Mouse (Mus musculus): ENCODE measurements at regions not wholly inside any gene's neighbourhood (a gene's known extent, or its start where the extent isn't known, plus 50 kb on each side); places are given as distances from the start of the nearest gene placed in this dataset.

DNA sequence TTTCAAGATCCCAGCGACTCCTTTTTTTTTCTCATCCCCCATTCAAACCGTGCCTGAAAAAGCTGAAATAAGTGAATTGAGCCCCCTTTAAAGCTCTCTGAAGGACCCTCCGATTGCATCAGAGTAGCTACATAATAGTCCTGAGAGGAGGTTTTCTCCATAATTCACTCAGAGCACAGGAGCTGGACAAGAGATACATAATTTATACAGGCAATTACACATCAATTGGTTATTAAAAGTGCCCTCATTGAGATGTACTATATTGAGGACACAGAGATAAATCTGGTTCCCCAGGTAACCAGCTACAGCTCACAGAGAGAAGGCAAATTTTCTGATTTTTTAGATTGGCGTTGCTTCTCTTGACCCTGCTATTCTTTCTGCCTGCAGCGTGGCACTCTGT, 636.1 kb upstream of the Kirrel3 start:
- H3K9ac ChIP-seq (ENCODE audit: low read depth, low read length): no peak overlapping the region
- no peaks in the 10 kb centered on the region for H3K36me3 ChIP-seq (ENCODE audit: control insufficient read depth, insufficient read depth, low read length)
- no peak overlapping the region for H3K27ac ChIP-seq (ENCODE audit: low read length)
- no peak overlapping the region for H3K4me2 ChIP-seq (ENCODE audit: low read depth, low read length)
- no peaks in the 10 kb centered on the region for H3K27me3 ChIP-seq (replicated peaks; ENCODE audit: control insufficient read depth, insufficient read depth, low read length)
- WGBS: 81% methylated on average over 5 of the region's 5 CpGs
- H3K4me3 ChIP-seq (ENCODE audit: low read length): no peak overlapping the region
- ATAC-seq: no peak
- no peaks in the 10 kb centered on the region for H3K4me1 ChIP-seq (ENCODE audit: control insufficient read depth, insufficient read depth, low read length)
- no peaks in the 10 kb centered on the region for H3K9me3 ChIP-seq (ENCODE audit: control insufficient read depth, low read length)

DNA sequence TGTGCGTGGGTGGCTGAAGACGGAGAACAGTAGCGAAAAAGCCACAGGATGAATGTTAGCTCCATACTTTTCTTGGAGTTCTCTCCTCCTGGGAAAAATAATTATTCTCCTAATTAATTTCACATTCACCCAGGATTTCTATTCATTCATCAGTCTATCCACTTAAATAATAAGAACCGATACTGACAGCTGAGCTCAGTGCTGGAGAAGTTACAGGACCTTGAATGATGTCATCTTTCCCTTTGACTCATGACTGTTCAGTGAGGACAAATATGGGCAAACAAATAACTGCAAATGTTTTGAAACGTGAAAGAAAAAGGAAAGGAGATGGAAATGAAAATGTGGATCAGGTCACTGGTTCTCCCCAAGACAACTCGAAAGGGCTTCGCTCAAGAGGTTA, 635.7 kb upstream of the Kirrel3 start:
- Histone ChIP-seq H3K4me3 (ENCODE audit: low read length) (no peak overlapping the region), H3K27ac (ENCODE audit: low read length) (no peak overlapping the region), H3K4me1 (ENCODE audit: control insufficient read depth, insufficient read depth, low read length) (no peaks in the 10 kb centered on the region), H3K27me3 (replicated peaks; ENCODE audit: control insufficient read depth, insufficient read depth, low read length) (no peaks in the 10 kb centered on the region), H3K36me3 (ENCODE audit: control insufficient read depth, insufficient read depth, low read length) (no peaks in the 10 kb centered on the region), H3K4me2 (ENCODE audit: low read depth, low read length) (no peak overlapping the region), H3K9me3 (ENCODE audit: control insufficient read depth, low read length) (no peaks in the 10 kb centered on the region), H3K9ac (ENCODE audit: low read depth, low read length) (no peak overlapping the region)
- WGBS: 74% methylated on average over 7 of the region's 7 CpGs
- ATAC-seq: no peak

DNA sequence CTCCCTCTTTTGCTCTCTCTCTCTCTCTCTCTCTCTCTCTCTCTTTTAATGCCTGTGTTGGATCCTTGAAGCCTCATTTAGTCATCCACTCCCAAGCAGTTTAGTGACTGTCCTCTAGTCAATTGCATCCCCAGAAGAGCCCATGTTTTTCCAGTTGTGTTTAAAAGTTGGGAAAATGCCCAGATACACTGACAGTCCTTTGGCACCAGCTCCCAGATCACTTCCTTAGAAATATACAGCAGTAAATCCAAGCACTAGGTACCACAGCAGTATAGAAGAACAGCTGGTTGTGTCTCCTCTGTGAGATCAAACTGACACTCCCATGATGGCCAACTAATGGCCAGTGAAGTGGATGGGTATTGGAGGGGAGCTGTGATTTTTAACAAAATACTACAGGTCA, 634.7 kb upstream of the Kirrel3 start:
- ATAC-seq: no peak
- Histone ChIP-seq H3K27me3 (replicated peaks; ENCODE audit: control insufficient read depth, insufficient read depth, low read length) (no peaks in the 10 kb centered on the region), H3K4me1 (ENCODE audit: control insufficient read depth, insufficient read depth, low read length) (no peaks in the 10 kb centered on the region), H3K4me2 (ENCODE audit: low read depth, low read length) (no peak overlapping the region), H3K4me3 (ENCODE audit: low read length) (no peak overlapping the region), H3K27ac (ENCODE audit: low read length) (no peak overlapping the region), H3K9me3 (ENCODE audit: control insufficient read depth, low read length) (no peaks in the 10 kb centered on the region), H3K9ac (ENCODE audit: low read depth, low read length) (no peak overlapping the region), H3K36me3 (ENCODE audit: control insufficient read depth, insufficient read depth, low read length) (no peaks in the 10 kb centered on the region)

DNA sequence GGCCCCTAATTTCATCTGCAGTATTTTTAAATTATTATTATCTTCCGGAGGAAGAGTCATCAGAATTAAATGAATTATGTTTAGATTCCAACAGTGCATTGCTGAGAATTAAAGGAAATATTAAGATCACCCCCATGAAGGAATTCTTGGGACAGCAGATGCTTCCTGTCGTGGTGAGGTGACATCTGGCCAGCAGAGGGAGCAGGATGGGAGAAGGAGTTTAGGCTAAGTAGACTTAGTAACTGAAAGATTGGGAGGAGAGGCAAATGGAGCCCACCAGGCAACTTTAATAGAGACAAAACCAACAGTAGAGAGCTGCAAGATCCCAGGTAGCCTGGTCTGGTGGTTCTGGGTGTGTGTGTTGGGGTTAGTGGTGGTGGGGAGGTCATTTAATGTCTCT, 629.5 kb upstream of the Kirrel3 start:
- H3K27me3 ChIP-seq (replicated peaks; ENCODE audit: control insufficient read depth, insufficient read depth, low read length): no peaks in the 10 kb centered on the region
- no peak overlapping the region for H3K27ac ChIP-seq (ENCODE audit: low read length)
- no peaks in the 10 kb centered on the region for H3K36me3 ChIP-seq (ENCODE audit: control insufficient read depth, insufficient read depth, low read length)
- ATAC-seq: no peak
- no peak overlapping the region for H3K9ac ChIP-seq (ENCODE audit: low read depth, low read length)
- no peak overlapping the region for H3K4me2 ChIP-seq (ENCODE audit: low read depth, low read length)
- WGBS: 33% methylated on average over 2 of the region's 2 CpGs
- no peaks in the 10 kb centered on the region for H3K9me3 ChIP-seq (ENCODE audit: control insufficient read depth, low read length)
- peaks cover 8% of the 10 kb centered on the region for H3K4me1 ChIP-seq (ENCODE audit: control insufficient read depth, insufficient read depth, low read length)
- H3K4me3 ChIP-seq (ENCODE audit: low read length): no peak overlapping the region

DNA sequence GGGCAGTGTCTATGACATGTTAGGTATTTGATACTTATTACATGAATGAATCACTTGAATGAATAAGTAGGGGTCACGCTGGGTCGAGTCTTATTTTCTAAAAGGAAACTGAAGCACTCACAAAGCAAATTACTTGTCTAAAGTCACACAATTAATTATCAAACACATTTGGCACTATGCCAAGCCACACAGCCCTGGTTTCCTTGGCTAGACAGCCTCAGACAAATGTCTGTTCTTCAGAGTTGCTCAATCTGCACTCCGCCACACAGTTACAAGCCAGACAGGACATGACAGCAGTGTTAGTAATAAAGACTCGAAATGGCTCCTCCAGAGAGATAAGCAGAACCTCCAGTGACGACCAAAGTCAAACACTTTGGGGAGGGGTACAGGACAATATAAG, 627.2 kb upstream of the Kirrel3 start:
- Histone ChIP-seq H3K27ac (ENCODE audit: low read length) (no peak overlapping the region), H3K9ac (ENCODE audit: low read depth, low read length) (no peak overlapping the region), H3K27me3 (replicated peaks; ENCODE audit: control insufficient read depth, insufficient read depth, low read length) (no peaks in the 10 kb centered on the region), H3K4me3 (ENCODE audit: low read length) (no peak overlapping the region), H3K4me1 (ENCODE audit: control insufficient read depth, insufficient read depth, low read length) (peaks cover 8% of the 10 kb centered on the region), H3K36me3 (ENCODE audit: control insufficient read depth, insufficient read depth, low read length) (no peaks in the 10 kb centered on the region), H3K4me2 (ENCODE audit: low read depth, low read length) (no peak overlapping the region), H3K9me3 (ENCODE audit: control insufficient read depth, low read length) (no peaks in the 10 kb centered on the region)
- ATAC-seq: peak; percentile 98
- 17% methylated on average over 5 of the region's 5 CpGs for WGBS

DNA sequence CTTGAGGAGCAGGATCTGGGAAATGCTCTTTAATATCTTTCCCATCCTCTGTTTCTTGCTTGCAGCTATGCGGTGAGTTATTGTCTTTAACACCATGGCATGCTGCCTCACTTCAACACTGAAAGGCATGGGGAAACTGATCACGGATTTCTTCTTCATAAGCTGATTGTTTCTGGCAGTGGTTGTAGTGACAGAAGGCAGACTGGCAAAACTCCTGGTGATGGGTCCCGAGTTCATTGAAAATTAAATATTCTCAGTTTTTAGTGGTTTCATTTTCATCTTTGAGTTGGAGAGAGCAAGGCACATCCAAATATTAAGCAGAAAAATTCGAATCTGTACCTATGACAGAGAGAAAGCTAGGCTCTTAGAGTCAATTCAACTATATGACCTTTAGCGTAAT, 617.0 kb upstream of the Kirrel3 start:
- H3K9me3 ChIP-seq (ENCODE audit: control insufficient read depth, low read length): no peaks in the 10 kb centered on the region
- H3K4me3 ChIP-seq (ENCODE audit: low read length): no peak overlapping the region
- no peak overlapping the region for H3K4me2 ChIP-seq (ENCODE audit: low read depth, low read length)
- H3K36me3 ChIP-seq (ENCODE audit: control insufficient read depth, insufficient read depth, low read length): no peaks in the 10 kb centered on the region
- no peak overlapping the region for H3K27ac ChIP-seq (ENCODE audit: low read length)
- no peak overlapping the region for H3K9ac ChIP-seq (ENCODE audit: low read depth, low read length)
- WGBS: 83% methylated on average over 5 of the region's 5 CpGs
- ATAC-seq: no peak
- H3K27me3 ChIP-seq (replicated peaks; ENCODE audit: control insufficient read depth, insufficient read depth, low read length): no peaks in the 10 kb centered on the region
- H3K4me1 ChIP-seq (ENCODE audit: control insufficient read depth, insufficient read depth, low read length): no peaks in the 10 kb centered on the region

DNA sequence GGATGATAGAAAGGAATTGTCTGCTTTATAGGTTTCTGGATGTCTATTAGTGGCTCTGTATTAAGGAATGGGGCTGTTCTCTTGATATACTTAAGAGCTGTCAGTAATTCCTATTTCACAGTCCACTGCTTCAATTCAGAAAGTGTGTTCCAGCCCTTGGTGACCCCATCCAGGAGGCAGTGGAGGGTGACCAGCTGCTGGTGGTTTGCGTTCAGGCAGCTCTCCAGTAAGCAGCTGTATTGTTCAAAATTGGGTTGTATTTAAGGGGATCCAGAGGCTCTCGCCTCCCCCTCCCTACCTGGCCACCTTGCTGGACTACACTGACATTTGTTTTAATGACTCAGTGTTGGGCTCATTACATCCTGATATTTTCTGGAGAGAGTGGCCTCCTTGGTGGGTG, 598.4 kb upstream of the Kirrel3 start:
- Histone ChIP-seq H3K27me3 (replicated peaks; ENCODE audit: control insufficient read depth, insufficient read depth, low read length) (no peaks in the 10 kb centered on the region), H3K9ac (ENCODE audit: low read depth, low read length) (no peak overlapping the region), H3K9me3 (ENCODE audit: control insufficient read depth, low read length) (no peaks in the 10 kb centered on the region), H3K27ac (ENCODE audit: low read length) (no peak overlapping the region), H3K4me3 (ENCODE audit: low read length) (no peak overlapping the region), H3K36me3 (ENCODE audit: control insufficient read depth, insufficient read depth, low read length) (no peaks in the 10 kb centered on the region), H3K4me1 (ENCODE audit: control insufficient read depth, insufficient read depth, low read length) (no peaks in the 10 kb centered on the region), H3K4me2 (ENCODE audit: low read depth, low read length) (no peak overlapping the region)
- no peak for ATAC-seq
- WGBS: 63% methylated on average over 2 of the region's 2 CpGs

DNA sequence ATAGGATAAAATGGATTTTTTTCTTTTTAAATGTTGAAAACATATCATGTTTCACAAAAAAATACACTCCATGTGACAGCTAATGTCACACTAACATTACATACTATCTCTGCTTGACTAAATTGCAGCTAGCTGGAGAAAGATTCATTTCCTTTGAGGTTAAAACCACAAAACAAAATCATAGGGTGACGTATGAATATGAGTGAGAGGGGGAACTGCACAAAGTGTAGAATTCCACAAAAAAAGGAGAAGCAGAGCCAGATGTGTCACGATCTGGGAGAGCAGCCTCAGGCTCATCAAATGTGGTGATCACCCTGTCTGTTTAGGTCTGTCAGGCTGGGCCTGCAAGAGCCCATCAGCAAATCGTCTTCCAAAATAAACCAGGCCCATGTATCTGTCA, 593.7 kb upstream of the Kirrel3 start:
- H3K4me1 ChIP-seq (ENCODE audit: control insufficient read depth, insufficient read depth, low read length): no peaks in the 10 kb centered on the region
- no peaks in the 10 kb centered on the region for H3K36me3 ChIP-seq (ENCODE audit: control insufficient read depth, insufficient read depth, low read length)
- no peaks in the 10 kb centered on the region for H3K27me3 ChIP-seq (replicated peaks; ENCODE audit: control insufficient read depth, insufficient read depth, low read length)
- no peak overlapping the region for H3K4me3 ChIP-seq (ENCODE audit: low read length)
- no peaks in the 10 kb centered on the region for H3K9me3 ChIP-seq (ENCODE audit: control insufficient read depth, low read length)
- 38% methylated on average over 3 of the region's 3 CpGs for WGBS
- H3K27ac ChIP-seq (ENCODE audit: low read length): no peak overlapping the region
- no peak overlapping the region for H3K4me2 ChIP-seq (ENCODE audit: low read depth, low read length)
- ATAC-seq: peak; percentile 40; the same call in 1 of the 2 replicates
- H3K9ac ChIP-seq (ENCODE audit: low read depth, low read length): no peak overlapping the region

DNA sequence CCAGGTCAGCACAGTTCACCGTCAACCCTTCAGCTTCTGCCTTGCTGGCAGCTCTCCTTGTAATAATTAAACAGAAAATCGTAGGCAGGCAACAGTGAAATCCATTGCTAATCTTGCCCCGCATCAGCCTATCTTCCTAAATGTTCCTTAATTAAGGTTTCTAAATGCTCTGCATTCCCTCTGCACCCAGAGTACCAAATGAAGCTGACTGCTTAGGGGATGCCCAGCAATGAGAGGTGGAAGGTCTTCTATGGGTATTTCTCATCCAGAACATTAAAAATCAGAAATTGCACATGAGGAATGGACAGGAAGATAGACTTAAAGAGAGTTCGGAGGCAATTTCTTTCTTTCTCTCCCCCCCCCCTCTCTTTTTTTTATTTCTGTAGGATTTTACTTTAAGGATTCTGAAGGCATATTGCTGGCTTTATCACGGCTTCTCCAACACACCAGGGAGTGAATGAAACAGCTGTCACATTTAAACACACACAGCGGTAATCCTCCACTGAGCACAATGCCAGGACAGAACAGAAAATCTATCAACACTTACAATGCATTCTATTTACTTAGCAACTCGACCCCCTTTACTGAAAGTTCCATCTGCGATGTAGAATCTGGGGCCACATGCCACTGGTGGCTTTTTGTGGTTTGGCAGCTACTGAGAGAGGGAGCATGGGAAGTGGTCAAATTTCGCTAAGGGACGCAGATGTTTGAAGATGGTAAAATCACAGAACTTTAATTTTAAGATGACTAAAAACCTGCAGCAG, 584.2 kb upstream of the Kirrel3 start:
- H3K9ac ChIP-seq (ENCODE audit: low read depth, low read length): no peak overlapping the region
- no peak overlapping the region for H3K4me2 ChIP-seq (ENCODE audit: low read depth, low read length)
- H3K27ac ChIP-seq (ENCODE audit: low read length): no peak overlapping the region
- H3K4me1 ChIP-seq (ENCODE audit: control insufficient read depth, insufficient read depth, low read length): no peaks in the 10 kb centered on the region
- no peak overlapping the region for H3K4me3 ChIP-seq (ENCODE audit: low read length)
- H3K27me3 ChIP-seq (replicated peaks; ENCODE audit: control insufficient read depth, insufficient read depth, low read length): no peaks in the 10 kb centered on the region
- no peaks in the 10 kb centered on the region for H3K36me3 ChIP-seq (ENCODE audit: control insufficient read depth, insufficient read depth, low read length)
- WGBS: 52% methylated on average over 10 of the region's 10 CpGs
- H3K9me3 ChIP-seq (ENCODE audit: control insufficient read depth, low read length): no peaks in the 10 kb centered on the region
- no peak for ATAC-seq

DNA sequence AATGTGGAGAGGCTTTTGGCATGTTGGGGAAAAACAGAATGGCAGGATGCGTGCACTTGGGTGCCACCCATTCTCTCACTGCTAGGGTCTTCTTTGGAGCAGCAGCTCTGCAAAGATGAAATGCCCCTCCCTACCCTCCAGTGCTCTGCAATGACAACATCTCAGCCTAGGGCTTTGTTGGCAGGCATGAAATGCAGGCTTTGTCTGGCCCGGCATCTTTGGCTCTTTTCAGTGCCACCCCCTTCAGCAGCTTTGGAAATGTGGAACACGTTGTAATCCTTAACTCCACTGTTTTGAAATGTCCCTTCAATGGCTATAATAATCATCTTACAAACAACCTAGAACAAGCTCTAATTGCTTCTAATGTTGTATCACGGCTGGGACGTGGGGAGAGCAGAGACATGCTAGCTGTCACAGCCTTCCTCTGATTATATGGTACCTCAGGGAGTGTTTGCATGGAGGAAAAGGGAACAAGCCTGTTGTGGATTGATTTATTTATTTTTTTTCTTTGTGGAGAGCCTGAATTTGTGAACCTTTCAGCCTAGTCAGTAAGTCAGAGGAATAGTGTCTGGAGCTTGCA, 581.6 kb upstream of the Kirrel3 start:
- Histone ChIP-seq H3K27me3 (replicated peaks; ENCODE audit: control insufficient read depth, insufficient read depth, low read length) (no peaks in the 10 kb centered on the region), H3K27ac (ENCODE audit: low read length) (no peak overlapping the region), H3K36me3 (ENCODE audit: control insufficient read depth, insufficient read depth, low read length) (no peaks in the 10 kb centered on the region), H3K9ac (ENCODE audit: low read depth, low read length) (no peak overlapping the region), H3K4me1 (ENCODE audit: control insufficient read depth, insufficient read depth, low read length) (no peaks in the 10 kb centered on the region), H3K4me2 (ENCODE audit: low read depth, low read length) (no peak overlapping the region), H3K4me3 (ENCODE audit: low read length) (no peak overlapping the region), H3K9me3 (ENCODE audit: control insufficient read depth, low read length) (no peaks in the 10 kb centered on the region)
- ATAC-seq: no peak
- WGBS: 59% methylated on average over 5 of the region's 5 CpGs
